Mouse (Mus musculus): ENCODE results near the gene Fbxl15.

DNA sequence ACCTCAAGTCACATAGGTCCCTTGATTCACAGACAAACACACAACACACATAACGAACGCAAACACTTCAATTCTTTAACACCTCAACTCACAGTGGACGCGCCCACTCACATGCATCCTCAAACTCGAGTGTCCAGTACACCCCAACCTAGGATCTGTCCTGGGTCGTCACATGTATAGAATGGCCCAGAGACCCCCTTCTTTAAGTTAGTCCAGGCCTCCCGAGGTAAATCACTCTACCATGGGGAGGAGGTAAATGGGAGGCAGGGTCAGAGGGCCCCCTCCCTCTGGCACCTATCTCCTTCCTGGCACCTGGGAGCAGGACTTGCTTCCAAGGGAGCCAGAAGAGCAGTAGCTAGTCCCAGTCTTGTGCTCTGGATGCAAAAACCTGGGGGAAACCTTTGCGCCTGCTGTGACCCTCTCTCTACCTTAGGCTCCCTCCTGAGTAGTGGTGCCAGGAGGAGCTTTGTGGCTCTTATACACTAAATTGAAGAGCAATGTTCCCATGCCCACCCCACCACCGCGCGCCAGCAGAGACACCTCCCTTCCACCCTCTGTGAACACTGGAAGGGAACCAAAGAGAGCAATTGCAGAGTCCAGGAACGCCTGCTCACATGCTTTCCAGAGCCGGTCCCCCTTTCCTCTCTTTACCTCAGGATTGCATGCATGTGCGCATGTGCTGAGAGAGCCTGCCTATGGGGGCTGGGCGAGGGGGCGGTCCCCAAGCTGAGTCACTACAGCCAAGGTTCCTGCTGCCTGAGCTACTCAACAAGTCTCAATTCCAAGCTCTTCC is 9.2 kb upstream of the Fbxl15 start:
- TF ChIP-seq CTCF (IDR thresholded peaks at IDR 0.05; ENCODE audit: control insufficient read depth, insufficient read depth, insufficient replicate concordance, low read depth, low read length) = no peak
- TF ChIP-seq POLR2A (IDR thresholded peaks at IDR 0.05; ENCODE audit: control insufficient read depth, low read depth, low read length) = no peak

Data from testis, adult 2 months (tissue).